Mouse (Mus musculus) heart, adult 2 months (tissue): ENCODE results near the gene Atf1.

Experiments
- CTCF ChIP-seq: fragments of 200-600 bp; IDR thresholded peaks from 2 replicates; pipeline ENCODE4 v1.8.1; 2022; ENCODE audit warnings: antibody characterized with exemption, mild to moderate bottlenecking, moderate library complexity
- EP300 ChIP-seq: fragments of 200-500 bp; IDR thresholded peaks from 2 replicates; pipeline ENCODE4 v1.6.1; 2011; ENCODE audit warnings: low read depth, low read length, control low read depth; ENCODE audit not compliant: insufficient read depth
- POLR2A ChIP-seq: fragments of 200-500 bp; IDR thresholded peaks from 2 replicates; pipeline ENCODE4 v1.6.1; 2011; ENCODE audit warnings: mild to moderate bottlenecking, low read depth, low read length, control low read depth; ENCODE audit not compliant: insufficient read depth

- no peak for TF ChIP-seq CTCF
- TF ChIP-seq POLR2A = no peak
- TF ChIP-seq EP300 = no peak
Measured at GRCm38 (mm10) chr15:100269776-100270175, 42.2 kb downstream of the Atf1 start.
